Mouse (Mus musculus): ENCODE data around the gene Itga9.

The Itga9 gene

GRCm38 (mm10) chr9:118688248-118688647, 81.8 kb downstream of the Itga9 start:
- no peak for DNase-seq (ENCODE audit: low spot score)

- DNase-seq (ENCODE audit: low spot score): no peak
These were observed 82.5 kb downstream of the Itga9 start for GRCm38 (mm10) chr9:118688921-118689451.

GRCm38 (mm10) chr9:118693256-118693655, 86.8 kb downstream of the Itga9 start:
- DNase-seq (ENCODE audit: low spot score): no peak

GRCm38 (mm10) chr9:118694420-118694825, 87.9 kb downstream of the Itga9 start:
- no peak for DNase-seq (ENCODE audit: low spot score)

- no peak for DNase-seq (ENCODE audit: low spot score)
These were observed 91.7 kb downstream of the Itga9 start for GRCm38 (mm10) chr9:118698191-118698590.

GRCm38 (mm10) chr9:118699716-118700115, 93.2 kb downstream of the Itga9 start:
- no peak for DNase-seq (ENCODE audit: low spot score)

GRCm38 (mm10) chr9:118700889-118701288, 94.4 kb downstream of the Itga9 start:
- no peak for DNase-seq (ENCODE audit: low spot score)

- no peak for DNase-seq (ENCODE audit: low spot score)
These were observed 95.3 kb downstream of the Itga9 start for GRCm38 (mm10) chr9:118701791-118702190.

GRCm38 (mm10) chr9:118703146-118703545, 96.7 kb downstream of the Itga9 start:
- no peak for DNase-seq (ENCODE audit: low spot score)

GRCm38 (mm10) chr9:118705381-118706074, 99.0 kb downstream of the Itga9 start:
- no peak for DNase-seq (ENCODE audit: low spot score)

GRCm38 (mm10) chr9:118706176-118706975, 99.9 kb downstream of the Itga9 start:
- DNase-seq (ENCODE audit: low spot score): no peak

GRCm38 (mm10) chr9:118710625-118711024, 104.1 kb downstream of the Itga9 start:
- DNase-seq (ENCODE audit: low spot score): no peak

GRCm38 (mm10) chr9:118711749-118712148, 105.3 kb downstream of the Itga9 start:
- DNase-seq (ENCODE audit: low spot score): no peak

- no peak for DNase-seq (ENCODE audit: low spot score)
These were observed 107.0 kb downstream of the Itga9 start for GRCm38 (mm10) chr9:118713515-118713914.

GRCm38 (mm10) chr9:118714536-118714935, 108.0 kb downstream of the Itga9 start:
- DNase-seq (ENCODE audit: low spot score): no peak

GRCm38 (mm10) chr9:118715971-118716628, 109.6 kb downstream of the Itga9 start:
- DNase-seq (ENCODE audit: low spot score): no peak

- no peak for DNase-seq (ENCODE audit: low spot score)
These were observed 110.9 kb downstream of the Itga9 start for GRCm38 (mm10) chr9:118717436-118717835.

- no peak for DNase-seq (ENCODE audit: low spot score)
These were observed 112.0 kb downstream of the Itga9 start for GRCm38 (mm10) chr9:118718511-118718910.

- no peak for DNase-seq (ENCODE audit: low spot score)
These were observed 114.6 kb downstream of the Itga9 start for GRCm38 (mm10) chr9:118721056-118721455.

- DNase-seq (ENCODE audit: low spot score): no peak
These were observed 116.4 kb downstream of the Itga9 start for GRCm38 (mm10) chr9:118722789-118723325.

- DNase-seq (ENCODE audit: low spot score): no peak
These were observed 118.6 kb downstream of the Itga9 start for GRCm38 (mm10) chr9:118725128-118725527.

GRCm38 (mm10) chr9:118726550-118726949, 120.1 kb downstream of the Itga9 start:
- no peak for DNase-seq (ENCODE audit: low spot score)

All from adipocyte (in vitro differentiated cells).